Mouse (Mus musculus) intestine, embryonic 15.5 days (tissue): ENCODE results near the gene Ptpre. TPM values are rescaled to one million over a fixed set of nuclear protein-coding genes. Genes with fewer than 3 reads are reported as not detected.

ENCODE experiments used
- ATAC-seq: fragments of 200-750 bp; cut with Nextera tagmentation; 2 replicates; pipeline ENCODE4 v1.8.0; 2017; ENCODE audit warnings: moderate TSS enrichment, moderate library complexity
- H3K27ac ChIP-seq: fragments of 300-500 bp; sonication (generic); 2 replicates; pipeline ENCODE4 v1.5.1; 2015; ENCODE audit warnings: mild to moderate bottlenecking, inconsistent platforms
- H3K27me3 ChIP-seq: fragments of 300-500 bp; sonication (generic); replicated peaks from 2 replicates; pipeline ENCODE4 v1.6.1; 2015; ENCODE audit warnings: inconsistent platforms
- H3K36me3 ChIP-seq: fragments of 300-500 bp; sonication (generic); 2 replicates; pipeline ENCODE4 v1.6.1; 2015; ENCODE audit warnings: inconsistent platforms
- H3K4me1 ChIP-seq: fragments of 300-500 bp; sonication (generic); replicated peaks from 2 replicates; pipeline ENCODE4 v1.6.1; 2015; ENCODE audit warnings: inconsistent platforms
- H3K4me2 ChIP-seq: fragments of 300-500 bp; sonication (generic); replicated peaks from 2 replicates; pipeline ENCODE4 v1.6.1; 2015; ENCODE audit warnings: mild to moderate bottlenecking, inconsistent platforms
- H3K4me3 ChIP-seq: fragments of 300-500 bp; sonication (generic); replicated peaks from 2 replicates; pipeline ENCODE4 v1.5.1; 2015; ENCODE audit warnings: inconsistent platforms
- H3K9ac ChIP-seq: fragments of 300-500 bp; sonication (generic); 2 replicates; pipeline ENCODE4 v1.6.1; 2015; ENCODE audit warnings: inconsistent platforms
- H3K9me3 ChIP-seq: fragments of 300-500 bp; sonication (generic); 2 replicates; pipeline ENCODE4 v1.6.1; 2016; ENCODE audit warnings: inconsistent platforms
- WGBS: fragments of 180-500 bp; shearing (Covaris S2); methylation state at CpG from one replicate; pipeline ENCODE4 v1.1.7; 2015; 5-methylcytosine and 5-hydroxymethylcytosine counted together
- polyA plus RNA-seq: library from polyadenylated mRNA; unstranded; fragments of >200 nt; fragmentation: Nextera tagmentation; extraction: Ambion mirVana; gene quantifications from 2 replicates; pipeline ENCODE4 v1.2.1, GENCODE M21; 2015

Gene Ptpre
- polyA plus RNA-seq, 1 experiment from 2014 or later: 2.6 TPM

- H3K4me2 ChIP-seq: peak within 1 kb of the TSS; percentile 67
- peak within 1 kb of the TSS; percentile 78 for H3K9ac ChIP-seq
- WGBS: under 1% methylated on average over 80 of the region's 82 CpGs
- peaks cover 14% of the 10 kb centered on the region for H3K4me1 ChIP-seq
- no peaks in the 10 kb centered on the region for H3K9me3 ChIP-seq
- peak; percentile 72 for ATAC-seq
- no peaks in the 10 kb centered on the region for H3K36me3 ChIP-seq
- no peaks in the 10 kb centered on the region for H3K27me3 ChIP-seq
- H3K27ac ChIP-seq: peak within 1 kb of the TSS; percentile 58
- H3K4me3 ChIP-seq: peak within 1 kb of the TSS; percentile 85
Observed at GRCm38 (mm10) chr7:135715642-135716444, 178.6 kb downstream of the Ptpre start, which contains the start of gene Mki67. Mki67 (minus strand) TSS chr7:135716361.

- WGBS: under 1% methylated on average over 25 of the region's 28 CpGs
- ATAC-seq: peak; percentile 97
- Histone ChIP-seq H3K27me3 (no peaks in the 10 kb centered on the region), H3K27ac (no peak overlapping the region), H3K36me3 (no peaks in the 10 kb centered on the region), H3K4me1 (peaks cover 14% of the 10 kb centered on the region), H3K4me3 (peak overlapping the region; percentile 85), H3K4me2 (peak overlapping the region; percentile 67), H3K9ac (peak overlapping the region; percentile 78), H3K9me3 (no peaks in the 10 kb centered on the region)
Observed at GRCm38 (mm10) chr7:135716445-135716877, 179.2 kb downstream of the Ptpre start.

- Histone ChIP-seq H3K9ac (peak overlapping the region; percentile 34), H3K36me3 (no peaks in the 10 kb centered on the region), H3K4me1 (peaks cover 14% of the 10 kb centered on the region), H3K4me2 (peak overlapping the region; percentile 65), H3K27ac (no peak overlapping the region), H3K27me3 (no peaks in the 10 kb centered on the region), H3K4me3 (peak overlapping the region; percentile 85), H3K9me3 (no peaks in the 10 kb centered on the region)
- 45% methylated on average over 7 of the region's 7 CpGs for WGBS
- no peak for ATAC-seq
Observed at GRCm38 (mm10) chr7:135716968-135717557, 179.8 kb downstream of the Ptpre start.

- peak; percentile 36; the same call in 1 of the 2 replicates for ATAC-seq
- no peak overlapping the region for H3K4me3 ChIP-seq
- WGBS: 57% methylated on average over 7 of the region's 7 CpGs
Observed at GRCm38 (mm10) chr7:135721436-135721992, 184.2 kb downstream of the Ptpre start.

GRCm38 (mm10) chr7:135722011-135722838 lies 184.9 kb downstream of the Ptpre start:
- Histone ChIP-seq H3K9me3 (no peaks in the 10 kb centered on the region), H3K4me1 (peaks cover 6% of the 10 kb centered on the region), H3K4me3 (no peak overlapping the region), H3K27ac (no peak overlapping the region), H3K4me2 (no peak overlapping the region), H3K27me3 (no peaks in the 10 kb centered on the region), H3K9ac (no peak overlapping the region), H3K36me3 (no peaks in the 10 kb centered on the region)
- no peak for ATAC-seq
- WGBS: 73% methylated on average over 6 of the region's 6 CpGs

More at GRCm38 (mm10) chr7:135721436-135721992, 184.2 kb downstream of the Ptpre start:
- H3K27ac ChIP-seq: no peak overlapping the region
- H3K9ac ChIP-seq: no peak overlapping the region
- H3K4me1 ChIP-seq: peaks cover 10% of the 10 kb centered on the region
- H3K9me3 ChIP-seq: no peaks in the 10 kb centered on the region
- H3K4me2 ChIP-seq: no peak overlapping the region
- no peaks in the 10 kb centered on the region for H3K27me3 ChIP-seq
- H3K36me3 ChIP-seq: no peaks in the 10 kb centered on the region

- H3K4me2 ChIP-seq: peak overlapping the region; percentile 11; the same call in 1 of the 2 replicates
- no peak overlapping the region for H3K9ac ChIP-seq
Observed at GRCm38 (mm10) chr7:135723672-135724341, 186.5 kb downstream of the Ptpre start.

GRCm38 (mm10) chr7:135726707-135727106 lies 189.4 kb downstream of the Ptpre start:
- H3K9ac ChIP-seq: no peak overlapping the region
- 63% methylated on average over 1 of the region's 1 CpGs for WGBS
- H3K4me2 ChIP-seq: no peak overlapping the region
- ATAC-seq: no peak
- H3K27ac ChIP-seq: no peak overlapping the region
- no peaks in the 10 kb centered on the region for H3K9me3 ChIP-seq
- H3K36me3 ChIP-seq: no peaks in the 10 kb centered on the region
- no peak overlapping the region for H3K4me3 ChIP-seq
- H3K27me3 ChIP-seq: no peaks in the 10 kb centered on the region
- peaks cover 6% of the 10 kb centered on the region for H3K4me1 ChIP-seq

More at GRCm38 (mm10) chr7:135723672-135724341, 186.5 kb downstream of the Ptpre start:
- no peaks in the 10 kb centered on the region for H3K36me3 ChIP-seq
- ATAC-seq: peak; percentile 66
- peaks cover 6% of the 10 kb centered on the region for H3K4me1 ChIP-seq
- H3K9me3 ChIP-seq: no peaks in the 10 kb centered on the region
- no peak overlapping the region for H3K4me3 ChIP-seq
- peak overlapping the region; percentile 56; the same call in 1 of the 2 replicates for H3K27ac ChIP-seq
- no peaks in the 10 kb centered on the region for H3K27me3 ChIP-seq
- 30% methylated on average over 6 of the region's 6 CpGs for WGBS

GRCm38 (mm10) chr7:135728038-135728437 lies 190.8 kb downstream of the Ptpre start:
- H3K9ac ChIP-seq: no peak overlapping the region
- H3K36me3 ChIP-seq: no peaks in the 10 kb centered on the region
- no peaks in the 10 kb centered on the region for H3K27me3 ChIP-seq
- WGBS: 86% methylated on average over 12 of the region's 12 CpGs
- ATAC-seq: no peak
- H3K27ac ChIP-seq: no peak overlapping the region
- H3K4me3 ChIP-seq: no peak overlapping the region
- peaks cover 6% of the 10 kb centered on the region for H3K4me1 ChIP-seq
- H3K9me3 ChIP-seq: no peaks in the 10 kb centered on the region
- H3K4me2 ChIP-seq: no peak overlapping the region

GRCm38 (mm10) chr7:135734379-135734778 lies 197.1 kb downstream of the Ptpre start:
- no peak overlapping the region for H3K27ac ChIP-seq
- 93% methylated on average over 5 of the region's 5 CpGs for WGBS

GRCm38 (mm10) chr7:135734911-135735646 lies 197.8 kb downstream of the Ptpre start:
- no peak overlapping the region for H3K4me3 ChIP-seq
- H3K9ac ChIP-seq: no peak overlapping the region
- ATAC-seq: peak; percentile 40
- H3K27ac ChIP-seq: peak overlapping the region; percentile 36; the same call in 1 of the 2 replicates
- H3K27me3 ChIP-seq: no peaks in the 10 kb centered on the region
- WGBS: 66% methylated on average over 9 of the region's 9 CpGs
- no peaks in the 10 kb centered on the region for H3K9me3 ChIP-seq
- H3K4me1 ChIP-seq: peaks cover 15% of the 10 kb centered on the region; the same call in 1 of the 2 replicates
- peak overlapping the region; percentile 61 for H3K4me2 ChIP-seq
- no peaks in the 10 kb centered on the region for H3K36me3 ChIP-seq

More at GRCm38 (mm10) chr7:135734379-135734778, 197.1 kb downstream of the Ptpre start:
- Histone ChIP-seq H3K4me2 (no peak overlapping the region), H3K36me3 (no peaks in the 10 kb centered on the region), H3K9me3 (no peaks in the 10 kb centered on the region), H3K4me1 (peaks cover 15% of the 10 kb centered on the region; the same call in 1 of the 2 replicates), H3K9ac (no peak overlapping the region), H3K27me3 (no peaks in the 10 kb centered on the region), H3K4me3 (no peak overlapping the region)
- no peak for ATAC-seq
